Mouse (Mus musculus) kidney, embryonic 14.5 days (tissue): ENCODE results near the gene Ubald2. TPM values are rescaled to one million over a fixed set of nuclear protein-coding genes. Genes with fewer than 3 reads are reported as not detected.

Source experiments
- ATAC-seq: fragments of 200-750 bp; cut with Nextera tagmentation; 2 replicates; pipeline ENCODE4 v1.8.0; 2017; ENCODE audit warnings: moderate number of reproducible peaks, mild to moderate bottlenecking, moderate TSS enrichment, moderate library complexity; ENCODE audit not compliant: low FRiP score, low TSS enrichment
- H3K27ac ChIP-seq: fragments of 300-500 bp; sonication (generic); 2 replicates; pipeline ENCODE4 v1.5.1; 2014; ENCODE audit warnings: low read depth, mild to moderate bottlenecking, low read length, moderate library complexity, mixed read lengths
- H3K27me3 ChIP-seq: fragments of 300-500 bp; sonication (generic); 2 replicates; pipeline ENCODE4 v1.6.1; 2014; ENCODE audit warnings: mild to moderate bottlenecking, low read length; ENCODE audit not compliant: control insufficient read depth, insufficient read depth
- H3K36me3 ChIP-seq: fragments of 300-500 bp; sonication (generic); 2 replicates; pipeline ENCODE4 v1.6.1; 2014; ENCODE audit warnings: low read length, mixed read lengths; ENCODE audit not compliant: control insufficient read depth, insufficient read depth
- H3K4me1 ChIP-seq: fragments of 300-500 bp; sonication (generic); 2 replicates; pipeline ENCODE4 v1.6.1; 2014; ENCODE audit warnings: low read length, mixed read lengths; ENCODE audit not compliant: control insufficient read depth, insufficient read depth
- H3K4me2 ChIP-seq: fragments of 300-500 bp; sonication (generic); replicated peaks from 2 replicates; pipeline ENCODE4 v1.6.1; 2014; ENCODE audit warnings: low read depth, mild to moderate bottlenecking, low read length
- H3K4me3 ChIP-seq: fragments of 300-500 bp; sonication (generic); 2 replicates; pipeline ENCODE4 v1.5.1; 2014; ENCODE audit warnings: mild to moderate bottlenecking, low read length
- H3K9ac ChIP-seq: fragments of 300-500 bp; sonication (generic); 2 replicates; pipeline ENCODE4 v1.6.1; 2014; ENCODE audit warnings: low read depth, mild to moderate bottlenecking, low read length, moderate library complexity
- H3K9me3 ChIP-seq: fragments of 300-500 bp; sonication (generic); 2 replicates; pipeline ENCODE4 v1.6.1; 2016; ENCODE audit warnings: low read length; ENCODE audit not compliant: control insufficient read depth
- WGBS: fragments of 180-500 bp; shearing (Covaris S2); extraction: QIAGEN DNeasy Blood & Tissue Kit; methylation state at CpG from one replicate; pipeline ENCODE4 v1.1.7; 2014; 5-methylcytosine and 5-hydroxymethylcytosine counted together
- polyA plus RNA-seq: library from polyadenylated mRNA; unstranded; fragments of >200 nt; fragmentation: Nextera tagmentation; extraction: Ambion mirVana; gene quantifications from 2 replicates; pipeline ENCODE4 v1.2.1, GENCODE M21; 2014

Gene Ubald2
- polyA plus RNA-seq, 1 experiment from 2014 or later, result 80.8 TPM

DNA sequence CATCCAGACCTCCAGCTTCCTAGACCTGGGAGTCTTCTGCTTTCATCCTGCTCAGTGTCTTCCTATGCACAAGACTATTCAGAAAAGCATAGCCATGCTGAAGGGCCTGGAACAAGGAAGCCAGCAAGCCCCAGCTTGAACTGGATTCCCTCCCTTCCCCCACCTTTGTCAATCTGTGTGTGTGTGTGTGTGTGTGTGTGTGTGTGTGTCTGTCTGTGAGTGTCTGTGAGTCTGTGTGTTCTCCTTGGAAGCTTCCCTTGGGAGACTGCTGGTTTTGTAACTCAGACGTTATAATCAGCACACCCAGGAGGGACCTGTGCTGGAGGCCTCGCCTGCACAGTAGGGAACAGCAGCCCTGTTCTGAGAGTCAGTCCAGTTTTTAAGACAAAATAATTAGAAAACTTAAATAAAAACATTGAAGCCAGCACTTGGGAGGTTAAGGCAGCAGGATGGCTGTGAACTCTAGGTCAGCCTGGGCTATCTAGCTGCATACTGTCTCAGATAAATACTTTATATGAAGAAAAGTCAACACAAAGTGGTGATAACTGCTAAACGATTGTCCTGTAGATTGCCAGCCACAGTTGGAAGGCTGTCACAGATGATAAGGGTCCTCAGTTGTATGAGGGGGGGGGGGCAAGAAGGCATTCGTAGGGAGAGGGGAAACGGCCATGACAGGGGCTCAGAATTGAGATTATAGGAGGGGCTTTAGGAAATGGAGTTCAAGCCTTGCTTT lies 2.3 kb downstream of the Ubald2 start:
- peaks cover 29% of the 10 kb centered on the region for H3K36me3 ChIP-seq
- H3K27ac ChIP-seq, result no peak overlapping the region; the same call in 1 of the 2 replicates
- 63% methylated on average over 5 of the region's 5 CpGs for WGBS

GRCm38 (mm10) chr11:116436725-116437331 lies 2.9 kb downstream of the Ubald2 start:
- Histone ChIP-seq H3K4me2 (peak overlapping the region; percentile 55; the same call in 1 of the 2 replicates), H3K9ac (peak overlapping the region; percentile 18; the same call in 1 of the 2 replicates), H3K4me3 (no peak overlapping the region), H3K27ac (peak overlapping the region; percentile 4; the same call in 1 of the 2 replicates), H3K27me3 (no peaks in the 10 kb centered on the region), H3K36me3 (peaks cover 29% of the 10 kb centered on the region), H3K9me3 (no peaks in the 10 kb centered on the region), H3K4me1 (peaks cover 32% of the 10 kb centered on the region)
- 65% methylated on average over 4 of the region's 4 CpGs for WGBS
- ATAC-seq, result no peak

More for the DNA sequence above, 2.3 kb downstream of the Ubald2 start:
- Histone ChIP-seq H3K4me3 (peak overlapping the region; percentile 56; the same call in 1 of the 2 replicates), H3K4me1 (peaks cover 32% of the 10 kb centered on the region), H3K27me3 (no peaks in the 10 kb centered on the region), H3K4me2 (peak overlapping the region; percentile 55), H3K9me3 (no peaks in the 10 kb centered on the region), H3K9ac (peak overlapping the region; percentile 18; the same call in 1 of the 2 replicates)
- no peak for ATAC-seq

- WGBS, result 86% methylated on average over 11 of the region's 11 CpGs
- no peak for ATAC-seq
- Histone ChIP-seq H3K9me3 (no peaks in the 10 kb centered on the region), H3K27me3 (no peaks in the 10 kb centered on the region), H3K36me3 (peaks cover 29% of the 10 kb centered on the region), H3K4me1 (peaks cover 32% of the 10 kb centered on the region), H3K4me2 (no peak overlapping the region), H3K4me3 (no peak overlapping the region), H3K27ac (no peak overlapping the region), H3K9ac (no peak overlapping the region; the same call in 1 of the 2 replicates)
Observed at GRCm38 (mm10) chr11:116437541-116437940, 3.6 kb downstream of the Ubald2 start.

GRCm38 (mm10) chr11:116439269-116440240 lies 5.7 kb downstream of the Ubald2 start:
- no peak for ATAC-seq
- peaks cover 30% of the 10 kb centered on the region for H3K4me1 ChIP-seq

DNA sequence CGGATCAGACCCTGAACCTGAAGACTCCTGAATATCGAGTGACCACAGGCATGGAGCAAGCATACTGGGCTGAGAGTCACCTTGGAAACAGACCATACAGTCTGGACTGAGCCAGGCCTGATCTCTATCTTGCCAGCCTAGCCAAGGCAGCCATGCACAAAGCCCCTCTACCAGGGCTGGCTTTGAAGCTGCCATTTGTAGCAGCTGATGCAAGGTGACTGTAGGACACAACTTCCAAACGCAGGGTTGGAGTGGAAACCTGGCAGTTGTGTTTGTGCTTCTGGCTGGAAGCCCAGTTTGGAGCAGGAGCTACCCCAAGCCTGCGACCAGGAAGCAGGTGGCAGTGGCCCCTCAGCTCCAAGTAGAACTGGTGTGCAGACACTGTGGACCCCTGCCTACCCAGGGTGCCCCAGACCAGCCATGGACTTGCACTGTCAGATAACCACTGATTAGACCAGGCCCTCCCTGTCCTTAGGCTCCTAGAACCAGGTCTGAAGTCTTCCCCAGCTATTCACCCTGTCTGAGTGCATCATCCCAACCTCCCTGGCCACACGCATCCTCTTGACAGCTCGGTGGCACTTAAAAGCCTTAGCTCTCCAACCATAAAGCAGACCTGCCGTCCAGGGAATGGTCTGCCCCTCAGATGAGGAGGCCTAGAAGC lies 6.6 kb downstream of the Ubald2 start:
- Histone ChIP-seq H3K4me1 (peaks cover 29% of the 10 kb centered on the region), H3K4me2 (no peak overlapping the region), H3K4me3 (no peak overlapping the region), H3K9me3 (no peaks in the 10 kb centered on the region), H3K36me3 (peaks cover 29% of the 10 kb centered on the region), H3K27me3 (no peaks in the 10 kb centered on the region), H3K9ac (no peak overlapping the region), H3K27ac (no peak overlapping the region)
- 64% methylated on average over 7 of the region's 7 CpGs for WGBS
- no peak for ATAC-seq

More at GRCm38 (mm10) chr11:116439269-116440240, 5.7 kb downstream of the Ubald2 start:
- Histone ChIP-seq H3K9ac (no peak overlapping the region), H3K9me3 (no peaks in the 10 kb centered on the region), H3K4me3 (no peak overlapping the region), H3K27ac (no peak overlapping the region), H3K36me3 (peaks cover 29% of the 10 kb centered on the region), H3K4me2 (no peak overlapping the region), H3K27me3 (no peaks in the 10 kb centered on the region)
- 69% methylated on average over 19 of the region's 19 CpGs for WGBS

DNA sequence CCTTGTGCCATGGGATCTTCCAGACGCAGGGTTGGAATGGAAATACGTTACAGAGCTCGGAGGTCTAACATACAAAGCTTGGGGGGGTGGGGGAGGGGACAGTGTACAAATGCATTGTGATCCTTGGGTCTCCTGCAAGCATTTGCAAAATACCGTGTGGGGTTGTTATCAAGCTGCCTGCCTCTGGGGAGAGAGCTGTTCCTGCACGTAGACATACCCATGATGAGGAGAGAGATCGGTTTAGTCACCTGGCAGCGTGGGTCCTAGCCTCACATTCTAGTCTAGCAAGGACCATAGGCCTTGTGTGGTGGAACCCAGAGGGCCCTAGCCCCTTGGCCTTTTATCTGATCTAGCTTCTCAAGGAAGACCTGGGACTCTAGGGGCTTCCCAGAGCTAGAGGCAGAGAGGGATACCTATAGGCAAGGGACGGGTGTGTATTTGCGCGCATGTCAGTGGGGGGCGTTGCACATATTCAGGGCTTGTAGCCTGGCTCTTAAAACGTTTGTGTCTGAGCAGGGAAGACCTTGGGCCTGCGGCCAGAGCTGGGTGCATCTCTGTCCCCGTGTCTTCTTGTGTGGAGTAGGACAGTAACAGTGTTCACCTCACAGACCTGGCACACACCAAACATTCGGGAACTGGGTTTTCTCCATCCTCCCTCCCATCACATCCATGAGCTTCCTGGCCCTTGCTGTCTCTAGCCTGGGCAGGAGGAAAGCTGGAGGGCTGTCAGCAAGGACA lies 8.4 kb downstream of the Ubald2 start:
- H3K27ac ChIP-seq, result no peak overlapping the region
- no peak for ATAC-seq
- peaks cover 11% of the 10 kb centered on the region; the same call in 1 of the 2 replicates for H3K27me3 ChIP-seq

DNA sequence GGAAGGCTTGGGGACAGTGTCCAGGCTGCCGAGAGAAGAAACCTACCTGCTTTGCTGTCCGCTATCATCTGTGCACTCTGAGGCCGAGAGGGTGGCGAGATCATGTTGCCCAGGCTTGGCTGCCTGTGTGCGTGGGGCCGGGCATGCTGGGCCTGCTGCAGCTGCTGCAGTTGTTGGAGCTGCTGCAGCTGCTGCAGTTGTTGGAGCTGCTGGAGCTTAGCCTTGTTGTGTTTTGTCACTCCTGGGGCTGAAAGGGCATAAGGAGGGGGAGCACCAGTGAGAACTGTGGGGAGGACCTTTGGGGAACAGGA lies 8.9 kb downstream of the Ubald2 start:
- H3K27me3 ChIP-seq, result peaks cover 13% of the 10 kb centered on the region; the same call in 1 of the 2 replicates
- H3K4me1 ChIP-seq, result peaks cover 12% of the 10 kb centered on the region
- H3K4me2 ChIP-seq, result no peak overlapping the region
- WGBS, result 40% methylated on average over 6 of the region's 6 CpGs
- H3K36me3 ChIP-seq, result peaks cover 9% of the 10 kb centered on the region; the same call in 1 of the 2 replicates
- H3K27ac ChIP-seq, result no peak overlapping the region
- H3K9me3 ChIP-seq, result no peaks in the 10 kb centered on the region
- no peak overlapping the region for H3K9ac ChIP-seq
- H3K4me3 ChIP-seq, result no peak overlapping the region
- ATAC-seq, result no peak

More for the DNA sequence above, 8.4 kb downstream of the Ubald2 start:
- H3K9me3 ChIP-seq, result no peaks in the 10 kb centered on the region
- WGBS, result 77% methylated on average over 15 of the region's 15 CpGs
- no peak overlapping the region for H3K9ac ChIP-seq
- H3K4me1 ChIP-seq, result peaks cover 16% of the 10 kb centered on the region
- H3K4me2 ChIP-seq, result no peak overlapping the region
- no peak overlapping the region for H3K4me3 ChIP-seq
- H3K36me3 ChIP-seq, result peaks cover 14% of the 10 kb centered on the region

- Histone ChIP-seq H3K27me3 (peaks cover 13% of the 10 kb centered on the region; the same call in 1 of the 2 replicates), H3K4me1 (peaks cover 12% of the 10 kb centered on the region), H3K27ac (no peak overlapping the region), H3K36me3 (peaks cover 9% of the 10 kb centered on the region; the same call in 1 of the 2 replicates), H3K4me2 (no peak overlapping the region), H3K4me3 (no peak overlapping the region), H3K9me3 (no peaks in the 10 kb centered on the region), H3K9ac (no peak overlapping the region)
- no peak for ATAC-seq
- 76% methylated on average over 6 of the region's 6 CpGs for WGBS
Observed at GRCm38 (mm10) chr11:116443311-116443710, 9.4 kb downstream of the Ubald2 start.
